Mouse (Mus musculus) liver, embryonic 15.5 days (tissue): ENCODE measurements around the gene Ccr6. TPM values are rescaled to one million over a fixed set of nuclear protein-coding genes. Genes with fewer than 3 reads are reported as not detected.

Source experiments
- ATAC-seq: fragments of 200-750 bp; cut with Nextera tagmentation; 2 replicates; pipeline ENCODE4 v1.8.0; 2017; ENCODE audit warnings: moderate number of reproducible peaks, mild to moderate bottlenecking, moderate library complexity; ENCODE audit not compliant: insufficient read depth
- H3K27ac ChIP-seq: fragments of 300-500 bp; sonication (generic); replicated peaks from 2 replicates; pipeline ENCODE4 v1.5.1; 2015; ENCODE audit warnings: mild to moderate bottlenecking, inconsistent platforms
- H3K27me3 ChIP-seq: fragments of 300-500 bp; sonication (generic); 2 replicates; pipeline ENCODE4 v1.6.1; 2015; ENCODE audit warnings: mild to moderate bottlenecking, inconsistent platforms
- H3K36me3 ChIP-seq: fragments of 300-500 bp; sonication (generic); replicated peaks from 2 replicates; pipeline ENCODE4 v1.6.1; 2015; ENCODE audit warnings: moderate library complexity, mild to moderate bottlenecking, inconsistent platforms
- H3K4me1 ChIP-seq: fragments of 300-500 bp; sonication (generic); replicated peaks from 2 replicates; pipeline ENCODE4 v1.6.1; 2015; ENCODE audit warnings: inconsistent platforms
- H3K4me2 ChIP-seq: fragments of 300-500 bp; sonication (generic); 2 replicates; pipeline ENCODE4 v1.6.1; 2015; ENCODE audit warnings: moderate library complexity, mild to moderate bottlenecking, inconsistent platforms
- H3K4me3 ChIP-seq: fragments of 300-500 bp; sonication (generic); replicated peaks from 2 replicates; pipeline ENCODE4 v1.5.1; 2015; ENCODE audit warnings: mild to moderate bottlenecking, inconsistent platforms
- H3K9ac ChIP-seq: fragments of 300-500 bp; sonication (generic); 2 replicates; pipeline ENCODE4 v1.6.1; 2015; ENCODE audit warnings: moderate library complexity, mild to moderate bottlenecking, inconsistent platforms
- H3K9me3 ChIP-seq: fragments of 300-500 bp; sonication (generic); replicated peaks from 2 replicates; pipeline ENCODE4 v1.6.1; 2016; ENCODE audit warnings: inconsistent platforms
- WGBS: fragments of 180-500 bp; shearing (Covaris S2); methylation state at CpG from one replicate; pipeline ENCODE4 v1.1.7; 2015; ENCODE audit warnings: mixed read lengths; ENCODE audit not compliant: insufficient replicate concordance; 5-methylcytosine and 5-hydroxymethylcytosine counted together
- polyA plus RNA-seq: library from polyadenylated mRNA; unstranded; fragments of >200 nt; fragmentation: Nextera tagmentation; extraction: Ambion mirVana; gene quantifications from 2 replicates; pipeline ENCODE4 v1.2.1, GENCODE M21; 2015

Ccr6 gene
- polyA plus RNA-seq, 1 experiment from 2014 or later = not detected

GRCm38 (mm10) chr17:8210675-8211074, 25.2 kb upstream of the Ccr6 start:
- no peak for ATAC-seq
- no peaks in the 10 kb centered on the region for H3K36me3 ChIP-seq
- no peak overlapping the region for H3K4me3 ChIP-seq
- H3K27me3 ChIP-seq = no peaks in the 10 kb centered on the region
- H3K27ac ChIP-seq = no peak overlapping the region
- H3K4me1 ChIP-seq = no peaks in the 10 kb centered on the region; the same call in 1 of the 2 replicates
- no peak overlapping the region for H3K9ac ChIP-seq
- H3K9me3 ChIP-seq = no peaks in the 10 kb centered on the region
- 40% methylated on average over 10 of the region's 10 CpGs for WGBS
- no peak overlapping the region for H3K4me2 ChIP-seq

GRCm38 (mm10) chr17:8211399-8211798, 24.4 kb upstream of the Ccr6 start:
- ATAC-seq = no peak
- 71% methylated on average over 6 of the region's 6 CpGs for WGBS
- H3K4me1 ChIP-seq = no peaks in the 10 kb centered on the region; the same call in 1 of the 2 replicates
- no peak overlapping the region for H3K4me3 ChIP-seq
- H3K9ac ChIP-seq = no peak overlapping the region
- H3K4me2 ChIP-seq = no peak overlapping the region
- H3K9me3 ChIP-seq = no peaks in the 10 kb centered on the region
- no peaks in the 10 kb centered on the region for H3K27me3 ChIP-seq
- H3K27ac ChIP-seq = no peak overlapping the region
- H3K36me3 ChIP-seq = no peaks in the 10 kb centered on the region

- Histone ChIP-seq H3K4me3 (no peak overlapping the region), H3K27me3 (no peaks in the 10 kb centered on the region), H3K27ac (no peak overlapping the region), H3K36me3 (no peaks in the 10 kb centered on the region), H3K9ac (no peak overlapping the region), H3K9me3 (no peaks in the 10 kb centered on the region), H3K4me1 (no peaks in the 10 kb centered on the region; the same call in 1 of the 2 replicates), H3K4me2 (no peak overlapping the region)
- no peak for ATAC-seq
- 30% methylated on average over 1 of the region's 1 CpGs for WGBS
Measured at GRCm38 (mm10) chr17:8214369-8214768, 21.5 kb upstream of the Ccr6 start.

GRCm38 (mm10) chr17:8215016-8215745, 20.7 kb upstream of the Ccr6 start:
- H3K9ac ChIP-seq = no peak overlapping the region
- no peak overlapping the region for H3K4me2 ChIP-seq
- no peaks in the 10 kb centered on the region for H3K9me3 ChIP-seq
- H3K4me1 ChIP-seq = no peaks in the 10 kb centered on the region; the same call in 1 of the 2 replicates
- no peak for ATAC-seq
- no peak overlapping the region for H3K27ac ChIP-seq
- no peaks in the 10 kb centered on the region for H3K27me3 ChIP-seq
- no peaks in the 10 kb centered on the region for H3K36me3 ChIP-seq
- no peak overlapping the region for H3K4me3 ChIP-seq
- 72% methylated on average over 12 of the region's 12 CpGs for WGBS

DNA sequence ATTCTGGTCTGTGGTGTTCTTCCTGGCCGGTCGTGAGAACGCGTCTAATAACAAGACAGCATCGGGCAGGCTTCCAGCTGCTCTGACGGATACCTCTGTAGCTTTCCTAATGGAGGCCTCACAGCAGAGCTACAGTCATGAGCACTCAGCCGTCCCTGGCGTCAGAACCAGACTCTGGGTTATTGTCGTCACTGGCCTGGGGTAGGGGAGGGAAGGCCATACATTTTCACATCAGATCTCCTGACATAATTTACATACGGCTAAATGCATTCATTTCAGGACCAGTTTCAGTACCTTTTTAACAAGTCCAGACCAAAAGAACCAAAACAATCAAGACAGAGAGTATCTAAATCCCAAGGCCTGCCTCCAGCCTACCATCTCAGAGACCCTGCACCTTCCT, 12.6 kb upstream of the Ccr6 start:
- H3K4me2 ChIP-seq = no peak overlapping the region
- 76% methylated on average over 10 of the region's 10 CpGs for WGBS
- no peaks in the 10 kb centered on the region for H3K36me3 ChIP-seq
- no peak overlapping the region for H3K27ac ChIP-seq
- H3K9me3 ChIP-seq = no peaks in the 10 kb centered on the region
- no peak overlapping the region for H3K4me3 ChIP-seq
- ATAC-seq = no peak
- H3K9ac ChIP-seq = no peak overlapping the region
- no peaks in the 10 kb centered on the region for H3K4me1 ChIP-seq
- no peaks in the 10 kb centered on the region for H3K27me3 ChIP-seq

- H3K4me2 ChIP-seq = no peak overlapping the region
- no peak overlapping the region for H3K9ac ChIP-seq
- H3K27me3 ChIP-seq = no peaks in the 10 kb centered on the region
- no peaks in the 10 kb centered on the region for H3K9me3 ChIP-seq
- H3K36me3 ChIP-seq = no peaks in the 10 kb centered on the region
- H3K4me3 ChIP-seq = no peak overlapping the region
- no peaks in the 10 kb centered on the region for H3K4me1 ChIP-seq
- ATAC-seq = no peak
- WGBS = 27% methylated on average over 1 of the region's 1 CpGs
- no peak overlapping the region for H3K27ac ChIP-seq
Measured at GRCm38 (mm10) chr17:8224072-8224471, 11.8 kb upstream of the Ccr6 start.

- Histone ChIP-seq H3K4me3 (no peak overlapping the region), H3K36me3 (no peaks in the 10 kb centered on the region), H3K4me2 (no peak overlapping the region), H3K4me1 (no peaks in the 10 kb centered on the region), H3K27me3 (no peaks in the 10 kb centered on the region), H3K9me3 (no peaks in the 10 kb centered on the region), H3K9ac (no peak overlapping the region), H3K27ac (no peak overlapping the region)
- no peak for ATAC-seq
- WGBS = 73% methylated on average over 2 of the region's 2 CpGs
Measured at GRCm38 (mm10) chr17:8225166-8225565, 10.7 kb upstream of the Ccr6 start.

DNA sequence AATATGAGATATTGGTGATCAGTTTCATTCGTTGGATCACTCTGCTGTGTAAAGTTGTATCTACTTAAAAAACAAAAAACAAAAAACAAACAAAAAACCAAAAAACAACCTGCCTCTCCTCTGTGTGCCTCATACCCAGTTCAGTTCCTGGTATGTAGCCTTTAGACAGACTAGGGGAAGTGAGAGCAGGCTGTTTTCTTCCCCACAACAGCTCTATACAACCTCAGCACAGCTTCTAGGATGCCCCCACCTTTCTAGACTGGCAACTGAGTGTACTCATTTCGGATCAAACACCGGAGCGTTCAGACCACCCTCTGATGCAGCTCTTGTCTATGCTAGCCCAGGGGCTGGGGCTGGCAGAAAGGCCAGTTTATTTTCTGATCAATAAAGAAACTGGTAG, 10.1 kb upstream of the Ccr6 start:
- no peaks in the 10 kb centered on the region for H3K36me3 ChIP-seq
- H3K9ac ChIP-seq = no peak overlapping the region
- 56% methylated on average over 4 of the region's 4 CpGs for WGBS
- no peaks in the 10 kb centered on the region for H3K4me1 ChIP-seq
- ATAC-seq = no peak
- H3K4me3 ChIP-seq = no peak overlapping the region
- H3K27ac ChIP-seq = no peak overlapping the region
- H3K4me2 ChIP-seq = no peak overlapping the region
- H3K9me3 ChIP-seq = no peaks in the 10 kb centered on the region
- no peaks in the 10 kb centered on the region for H3K27me3 ChIP-seq

DNA sequence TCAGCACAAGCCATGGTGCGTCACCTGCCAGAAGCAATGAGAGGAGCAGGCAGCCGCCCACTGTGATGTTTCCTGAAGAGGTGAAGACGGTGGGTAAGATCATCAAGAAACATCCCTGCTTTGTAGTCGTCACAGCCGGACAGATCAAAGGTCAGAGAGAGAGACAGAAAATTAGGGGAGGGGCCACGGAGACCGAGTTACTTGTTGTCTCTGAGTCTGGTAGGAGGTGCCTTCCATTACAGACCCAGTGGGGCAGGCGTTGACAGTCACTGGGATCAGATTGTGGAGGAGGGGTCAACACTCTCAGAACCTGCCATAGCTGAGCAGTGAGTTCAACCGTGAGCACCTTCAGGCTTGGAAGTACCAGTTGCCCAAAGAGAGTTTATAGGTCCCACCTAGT, 7.2 kb upstream of the Ccr6 start:
- ATAC-seq = no peak
- Histone ChIP-seq H3K4me3 (no peak overlapping the region), H3K27ac (no peak overlapping the region), H3K4me1 (no peaks in the 10 kb centered on the region), H3K9me3 (no peaks in the 10 kb centered on the region), H3K27me3 (no peaks in the 10 kb centered on the region), H3K4me2 (no peak overlapping the region), H3K36me3 (no peaks in the 10 kb centered on the region), H3K9ac (no peak overlapping the region)
- 43% methylated on average over 9 of the region's 9 CpGs for WGBS

- H3K4me1 ChIP-seq = no peaks in the 10 kb centered on the region
- no peaks in the 10 kb centered on the region for H3K36me3 ChIP-seq
- H3K4me3 ChIP-seq = no peak overlapping the region
- H3K27me3 ChIP-seq = no peaks in the 10 kb centered on the region
- H3K9ac ChIP-seq = no peak overlapping the region
- H3K27ac ChIP-seq = no peak overlapping the region
- no peak for ATAC-seq
- no peaks in the 10 kb centered on the region for H3K9me3 ChIP-seq
- 60% methylated on average over 3 of the region's 3 CpGs for WGBS
- H3K4me2 ChIP-seq = no peak overlapping the region
Measured at GRCm38 (mm10) chr17:8229607-8230006, 6.2 kb upstream of the Ccr6 start.

DNA sequence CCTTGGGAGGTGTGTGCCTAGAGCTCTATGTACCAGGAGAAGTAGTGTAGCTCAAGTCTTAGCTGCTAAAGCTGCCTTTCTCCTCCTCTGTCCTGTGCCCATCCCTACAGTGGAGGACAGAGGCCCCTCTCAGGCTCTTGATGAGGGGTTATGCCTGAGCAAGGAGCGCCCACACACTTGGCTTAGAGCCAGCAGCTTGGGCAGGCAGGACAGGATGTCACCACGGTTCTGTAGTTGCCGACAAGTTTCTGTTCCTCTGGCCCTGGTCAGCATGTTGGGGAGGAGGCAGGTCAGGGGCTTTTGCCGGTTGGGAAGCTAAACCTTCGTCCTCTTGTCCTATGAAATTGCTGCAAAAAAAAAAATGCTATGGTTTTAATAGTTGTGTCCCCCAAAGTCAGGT, 3.8 kb upstream of the Ccr6 start:
- ATAC-seq = no peak
- H3K9ac ChIP-seq = no peak overlapping the region
- no peaks in the 10 kb centered on the region for H3K4me1 ChIP-seq
- H3K36me3 ChIP-seq = no peaks in the 10 kb centered on the region
- H3K27ac ChIP-seq = no peak overlapping the region
- no peak overlapping the region for H3K4me3 ChIP-seq
- no peaks in the 10 kb centered on the region for H3K27me3 ChIP-seq
- H3K4me2 ChIP-seq = no peak overlapping the region
- no peaks in the 10 kb centered on the region for H3K9me3 ChIP-seq
- WGBS = 40% methylated on average over 5 of the region's 5 CpGs

DNA sequence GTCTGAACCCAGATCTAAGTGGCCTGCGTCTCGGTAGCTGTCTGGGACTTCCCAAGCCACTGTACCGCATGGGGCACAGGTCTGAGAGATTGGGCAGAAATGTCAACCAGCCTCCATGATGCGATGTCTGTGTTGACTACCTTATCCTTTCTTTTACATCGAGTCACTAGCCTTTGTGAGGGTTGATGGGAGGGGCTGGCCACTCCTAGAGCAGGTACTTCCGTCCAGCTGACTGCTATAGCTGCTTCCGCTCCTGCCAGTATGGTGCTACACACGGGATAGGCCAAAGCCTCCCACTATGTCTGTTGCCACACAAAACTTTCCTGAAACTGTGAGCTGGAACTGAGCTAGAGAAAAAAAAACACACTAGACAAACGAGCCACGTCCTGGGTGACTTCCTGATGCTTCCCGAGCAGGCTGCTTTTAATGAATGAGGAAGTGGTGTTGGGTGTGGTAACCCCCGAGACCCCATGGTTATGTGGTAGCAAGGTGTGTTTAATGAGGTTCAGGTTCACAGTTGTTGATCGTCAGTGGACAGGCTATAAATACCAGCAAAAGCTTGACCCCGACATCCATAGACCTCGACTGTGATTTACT, 2.1 kb upstream of the Ccr6 start:
- H3K4me3 ChIP-seq = no peak overlapping the region
- no peaks in the 10 kb centered on the region for H3K27me3 ChIP-seq
- no peak overlapping the region for H3K27ac ChIP-seq
- no peaks in the 10 kb centered on the region for H3K4me1 ChIP-seq
- no peaks in the 10 kb centered on the region for H3K9me3 ChIP-seq
- no peak overlapping the region for H3K9ac ChIP-seq
- no peak for ATAC-seq
- no peaks in the 10 kb centered on the region for H3K36me3 ChIP-seq
- WGBS = 40% methylated on average over 15 of the region's 15 CpGs
- no peak overlapping the region for H3K4me2 ChIP-seq
